Mouse (Mus musculus) bone marrow, adult 2 months (tissue): ENCODE results near the gene Mtfr2.

Source experiments
- CTCF ChIP-seq: fragments of 200-500 bp; IDR thresholded peaks from 2 replicates; pipeline ENCODE4 v1.5.1; 2011; ENCODE audit warnings: low read length, control low read depth; ENCODE audit not compliant: control insufficient read depth, insufficient read depth
- POLR2A ChIP-seq: fragments of 200-500 bp; IDR thresholded peaks from 2 replicates; pipeline ENCODE4 v1.6.1; 2011; ENCODE audit warnings: low read depth, mild to moderate bottlenecking, control low read depth, low read length, borderline replicate concordance; ENCODE audit not compliant: control insufficient read depth

DNA sequence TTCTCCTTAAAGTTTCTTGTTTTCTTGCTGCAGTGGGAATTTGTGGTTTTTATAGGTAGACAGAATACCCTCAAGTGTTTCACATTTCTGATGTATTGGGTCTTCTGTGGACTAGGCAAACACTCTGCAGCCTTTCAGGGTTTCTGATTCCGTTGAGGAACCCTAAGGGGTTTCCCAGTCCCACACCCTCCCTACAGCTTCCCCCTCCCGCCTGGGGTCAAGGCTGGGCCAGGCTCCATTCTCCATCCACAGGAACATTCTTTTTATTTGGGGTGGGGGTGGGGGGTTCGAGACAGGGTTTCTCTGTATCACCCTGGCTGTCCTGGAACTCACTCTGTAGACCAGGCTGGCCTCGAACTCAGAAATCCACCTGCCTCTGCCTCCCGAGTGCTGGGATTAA is 48.5 kb upstream of the Mtfr2 start:
- TF ChIP-seq CTCF (no peak), POLR2A (no peak)
